Mouse (Mus musculus) forebrain, embryonic 14.5 days (tissue): ENCODE data around the gene Bcr. TPM values are rescaled to one million over a fixed set of nuclear protein-coding genes. Genes with fewer than 3 reads are reported as not detected.

Experiments used
- ATAC-seq: fragments of 200-750 bp; cut with Nextera tagmentation; 2 replicates; pipeline ENCODE4 v1.8.0; 2017; ENCODE audit warnings: mild to moderate bottlenecking, moderate library complexity
- DNase-seq: peaks from one replicate; pipeline ENCODE4 v3.0.0-alpha.2; 2015; ENCODE audit warnings: low spot score
- H3K27ac ChIP-seq: fragments of 300-500 bp; sonication (generic); 2 replicates; pipeline ENCODE4 v1.5.1; 2014; ENCODE audit warnings: low read depth, mild to moderate bottlenecking, control low read depth, low read length, moderate library complexity
- H3K27me3 ChIP-seq: fragments of 300-500 bp; sonication (generic); replicated peaks from 2 replicates; pipeline ENCODE4 v1.6.1; 2014; ENCODE audit warnings: low read length, control low read depth, mixed read lengths; ENCODE audit not compliant: control insufficient read depth, insufficient read depth
- H3K36me3 ChIP-seq: fragments of 300-500 bp; sonication (generic); 2 replicates; pipeline ENCODE4 v1.6.1; 2014; ENCODE audit warnings: low read length, control low read depth; ENCODE audit not compliant: control insufficient read depth, insufficient read depth
- H3K4me1 ChIP-seq: fragments of 300-500 bp; sonication (generic); 2 replicates; pipeline ENCODE4 v1.6.1; 2014; ENCODE audit warnings: antibody characterized with exemption, low read length, control low read depth; ENCODE audit not compliant: control insufficient read depth, insufficient read depth
- H3K4me2 ChIP-seq: fragments of 300-500 bp; sonication (generic); 2 replicates; pipeline ENCODE4 v1.6.1; 2014; ENCODE audit warnings: mild to moderate bottlenecking, control low read depth, low read length
- H3K4me3 ChIP-seq: fragments of 300-500 bp; sonication (generic); 2 replicates; pipeline ENCODE4 v1.5.1; 2014; ENCODE audit warnings: low read depth, low read length, control low read depth
- H3K9ac ChIP-seq: fragments of 300-500 bp; sonication (generic); 2 replicates; pipeline ENCODE4 v1.6.1; 2014; ENCODE audit warnings: mild to moderate bottlenecking, low read length, control low read depth, moderate library complexity
- H3K9me3 ChIP-seq: fragments of 300-500 bp; sonication (generic); replicated peaks from 2 replicates; pipeline ENCODE4 v1.6.1; 2016; ENCODE audit warnings: low read length, control low read depth, mixed read lengths; ENCODE audit not compliant: control insufficient read depth
- WGBS: fragments of 180-500 bp; shearing (Covaris S2); extraction: QIAGEN DNeasy Blood & Tissue Kit; methylation state at CpG from one replicate; pipeline ENCODE4 v1.1.7; 2014; 5-methylcytosine and 5-hydroxymethylcytosine counted together
- polyA plus RNA-seq: library from polyadenylated mRNA; unstranded; fragments of >200 nt; fragmentation: Nextera tagmentation; extraction: Ambion mirVana; gene quantifications from 2 replicates; pipeline ENCODE4 v1.2.1, GENCODE M21; 2014

Gene Bcr
- polyA plus RNA-seq, 1 experiment from 2014 or later: 12.6 TPM

GRCm38 (mm10) chr10:75231876-75232275 is 171.5 kb downstream of the Bcr start:
- no peak for DNase-seq
- no peaks in the 10 kb centered on the region for H3K27me3 ChIP-seq
- 75% methylated on average over 1 of the region's 1 CpGs for WGBS
- H3K4me2 ChIP-seq: no peak overlapping the region
- H3K9ac ChIP-seq: no peak overlapping the region
- H3K4me3 ChIP-seq: no peak overlapping the region
- no peak overlapping the region for H3K27ac ChIP-seq
- H3K4me1 ChIP-seq: peaks cover 2% of the 10 kb centered on the region; the same call in 1 of the 2 replicates
- H3K36me3 ChIP-seq: peaks cover 30% of the 10 kb centered on the region
- no peak for ATAC-seq
- no peaks in the 10 kb centered on the region for H3K9me3 ChIP-seq

GRCm38 (mm10) chr10:75232612-75233155 is 172.3 kb downstream of the Bcr start:
- Histone ChIP-seq H3K27me3 (no peaks in the 10 kb centered on the region), H3K36me3 (peaks cover 36% of the 10 kb centered on the region), H3K27ac (no peak overlapping the region), H3K9ac (no peak overlapping the region), H3K4me2 (no peak overlapping the region), H3K9me3 (no peaks in the 10 kb centered on the region), H3K4me1 (peaks cover 2% of the 10 kb centered on the region; the same call in 1 of the 2 replicates), H3K4me3 (no peak overlapping the region)
- DNase-seq (no peak), ATAC-seq (no peak)
- 97% methylated on average over 4 of the region's 4 CpGs for WGBS

GRCm38 (mm10) chr10:75233489-75233888 is 173.1 kb downstream of the Bcr start:
- H3K9me3 ChIP-seq: no peaks in the 10 kb centered on the region
- WGBS: 76% methylated on average over 2 of the region's 2 CpGs
- DNase-seq (peak; percentile 28), ATAC-seq (peak; percentile 50; the same call in 1 of the 2 replicates)
- no peak overlapping the region for H3K4me2 ChIP-seq
- peaks cover 2% of the 10 kb centered on the region; the same call in 1 of the 2 replicates for H3K4me1 ChIP-seq
- H3K27me3 ChIP-seq: no peaks in the 10 kb centered on the region
- H3K27ac ChIP-seq: no peak overlapping the region
- H3K36me3 ChIP-seq: peaks cover 41% of the 10 kb centered on the region
- H3K4me3 ChIP-seq: no peak overlapping the region
- H3K9ac ChIP-seq: no peak overlapping the region

Other genes with a start within 250 kb of the Bcr start
- 23.7 and 32.9 TPM in 2 replicates for gene Gnaz, start 93.4 kb upstream of the Bcr start, polyA plus RNA-seq
- 0.22 TPM in 1 of 2 replicates, not detected in the other for gene Rsph14, start 28.0 kb upstream of the Bcr start, polyA plus RNA-seq
- 10.5 and 11.1 TPM in 2 replicates for gene Rab36, start 23.5 kb upstream of the Bcr start, polyA plus RNA-seq
- gene Specc1l, start 151.5 kb downstream of the Bcr start, polyA plus RNA-seq: 24.3 and 29.6 TPM in 2 replicates